Mouse (Mus musculus) induced T-regulatory cell, adult 2 months (primary cell): Measurements from ENCODE around the gene Gm20931.
"Not testable (repeated sequence)": the region's sequence is repeated elsewhere in the genome, so short reads cannot be mapped to it uniquely, and the experiment has no call there.

Source experiments
- DNase-seq: peaks from one replicate; pipeline ENCODE4 v3.0.0-alpha.2; 2012; ENCODE audit warnings: low read depth

The Gm20931 gene

DNA sequence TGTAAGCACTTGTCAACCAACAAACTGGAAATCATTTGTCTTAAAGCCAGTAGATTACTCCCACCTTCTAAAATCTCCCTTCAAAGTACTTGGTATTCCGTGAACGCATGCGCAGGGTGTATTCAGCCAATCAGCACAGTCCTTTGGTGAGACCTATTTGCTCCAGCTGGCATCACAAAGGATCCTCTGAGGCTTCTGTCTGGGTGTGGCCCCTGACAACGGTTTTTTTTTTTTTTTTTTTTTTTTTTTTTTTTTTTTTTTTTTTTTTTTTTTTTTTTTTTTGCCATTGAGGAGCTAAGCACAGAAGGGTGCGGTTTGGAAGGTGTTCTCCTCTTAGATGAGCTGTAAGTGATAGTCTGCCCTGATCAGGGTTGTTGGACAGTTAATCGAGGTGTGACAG, at the start of gene Gm20931:
Gm20931 (plus strand) TSS at position 301 of the 400 bp plus-strand sequence.
- DNase-seq: not testable (repeated sequence)
